Mouse (Mus musculus) stomach, embryonic 14.5 days (tissue): ENCODE data around the gene Mplkip. TPM values are rescaled to one million over a fixed set of nuclear protein-coding genes. Genes with fewer than 3 reads are reported as not detected.

ENCODE experiments used
- ATAC-seq: fragments of 200-750 bp; cut with Nextera tagmentation; 2 replicates; pipeline ENCODE4 v1.8.0; 2017; ENCODE audit warnings: low read depth, moderate TSS enrichment; ENCODE audit not compliant: insufficient number of reproducible peaks, insufficient read depth, low FRiP score
- H3K27ac ChIP-seq: fragments of 300-500 bp; sonication (generic); 2 replicates; pipeline ENCODE4 v1.5.1; 2014; ENCODE audit warnings: mild to moderate bottlenecking, low read length, moderate library complexity, mixed read lengths
- H3K27me3 ChIP-seq: fragments of 300-500 bp; sonication (generic); 2 replicates; pipeline ENCODE4 v1.6.1; 2014; ENCODE audit warnings: low read length, control low read depth, mixed read lengths; ENCODE audit not compliant: control insufficient read depth, insufficient read depth
- H3K36me3 ChIP-seq: fragments of 300-500 bp; sonication (generic); 2 replicates; pipeline ENCODE4 v1.6.1; 2014; ENCODE audit warnings: mild to moderate bottlenecking, control low read depth, low read length, moderate library complexity, mixed read lengths; ENCODE audit not compliant: control insufficient read depth, insufficient read depth
- H3K4me1 ChIP-seq: fragments of 300-500 bp; sonication (generic); 2 replicates; pipeline ENCODE4 v1.6.1; 2014; ENCODE audit warnings: low read length, control low read depth, mixed read lengths; ENCODE audit not compliant: control insufficient read depth, insufficient read depth
- H3K4me2 ChIP-seq: fragments of 300-500 bp; sonication (generic); replicated peaks from 2 replicates; pipeline ENCODE4 v1.6.1; 2014; ENCODE audit warnings: low read depth, low read length, control low read depth
- H3K4me3 ChIP-seq: fragments of 300-500 bp; sonication (generic); 2 replicates; pipeline ENCODE4 v1.5.1; 2014; ENCODE audit warnings: low read depth, low read length, control low read depth
- H3K9ac ChIP-seq: fragments of 300-500 bp; sonication (generic); replicated peaks from 2 replicates; pipeline ENCODE4 v1.6.1; 2014; ENCODE audit warnings: low read depth, mild to moderate bottlenecking, control low read depth, low read length, moderate library complexity, mixed read lengths
- H3K9me3 ChIP-seq: fragments of 300-500 bp; sonication (generic); 2 replicates; pipeline ENCODE4 v1.6.1; 2016; ENCODE audit warnings: low read depth, low read length, control low read depth; ENCODE audit not compliant: control insufficient read depth
- WGBS: fragments of 180-500 bp; shearing (Covaris S2); extraction: QIAGEN DNeasy Blood & Tissue Kit; methylation state at CpG from one replicate; pipeline ENCODE4 v1.1.7; 2014; 5-methylcytosine and 5-hydroxymethylcytosine counted together
- polyA plus RNA-seq: library from polyadenylated mRNA; unstranded; fragments of >200 nt; fragmentation: Nextera tagmentation; extraction: Ambion mirVana; gene quantifications from 2 replicates; pipeline ENCODE4 v1.2.1, GENCODE M21; 2014

Gene Mplkip
- polyA plus RNA-seq, 1 experiment from 2014 or later = 61.0 TPM

DNA sequence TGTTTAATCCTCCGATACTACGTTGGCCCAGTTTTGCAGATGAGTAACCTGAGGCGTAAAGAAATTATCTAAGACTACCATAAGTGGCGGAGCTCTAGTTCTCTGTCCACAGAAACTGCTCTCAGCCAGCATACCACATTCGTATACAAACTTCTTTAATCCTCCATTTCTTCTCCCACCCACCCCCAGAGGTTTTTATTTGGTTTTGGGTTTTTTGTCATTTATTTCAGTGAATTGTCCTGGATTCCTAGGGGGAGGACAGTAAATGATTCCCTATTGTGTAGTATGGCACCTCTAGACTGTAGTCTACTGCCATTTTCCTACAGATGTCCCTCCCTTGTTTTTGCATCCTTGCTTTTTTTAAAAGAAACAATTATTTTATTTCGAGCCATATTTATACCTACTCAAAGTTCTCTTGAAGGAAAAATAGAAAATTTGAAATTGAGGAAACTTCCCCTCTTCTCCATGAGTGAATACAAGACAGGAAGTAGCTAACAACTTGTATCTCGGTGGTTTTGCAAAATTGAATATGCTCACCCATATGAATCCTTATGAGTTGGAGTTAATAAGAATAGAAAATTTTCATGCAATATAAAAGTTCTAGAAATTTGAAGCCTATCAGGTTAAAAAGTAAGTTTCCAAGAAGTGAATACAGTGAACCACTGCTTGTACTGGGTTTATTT, 1.0 kb downstream of the Mplkip start:
- peak overlapping the region; percentile 64 for H3K4me2 ChIP-seq
- H3K9ac ChIP-seq = peak overlapping the region; percentile 87
- 0 out of 2 replicates have a peak, but pooled peaks cover 5% of the 10 kb centered on the region for H3K4me1 ChIP-seq
- H3K4me3 ChIP-seq = peak overlapping the region; percentile 82
- 10% methylated on average over 7 of the region's 7 CpGs for WGBS
- no peak for ATAC-seq
- H3K27ac ChIP-seq = peak overlapping the region; percentile 94
- no peaks in the 10 kb centered on the region for H3K27me3 ChIP-seq
- no peaks in the 10 kb centered on the region; the same call in none of the 2 replicates for H3K36me3 ChIP-seq
- H3K9me3 ChIP-seq = no peaks in the 10 kb centered on the region

GRCm38 (mm10) chr13:17700090-17700715, 5.2 kb downstream of the Mplkip start:
- H3K27me3 ChIP-seq = no peaks in the 10 kb centered on the region
- no peak overlapping the region for H3K4me2 ChIP-seq
- H3K27ac ChIP-seq = no peak overlapping the region
- no peaks in the 10 kb centered on the region for H3K9me3 ChIP-seq
- 88% methylated on average over 3 of the region's 3 CpGs for WGBS
- no peaks in the 10 kb centered on the region; the same call in none of the 2 replicates for H3K36me3 ChIP-seq
- H3K4me3 ChIP-seq = no peak overlapping the region
- H3K9ac ChIP-seq = no peak overlapping the region
- 0 out of 2 replicates have a peak, but pooled peaks cover 3% of the 10 kb centered on the region for H3K4me1 ChIP-seq
- no peak for ATAC-seq

- H3K36me3 ChIP-seq = no peaks in the 10 kb centered on the region; the same call in none of the 2 replicates
Measured at GRCm38 (mm10) chr13:17701322-17701721, 6.3 kb downstream of the Mplkip start.

GRCm38 (mm10) chr13:17702311-17702710, 7.3 kb downstream of the Mplkip start:
- no peak overlapping the region for H3K4me3 ChIP-seq
- no peaks in the 10 kb centered on the region for H3K4me1 ChIP-seq
- H3K9me3 ChIP-seq = no peaks in the 10 kb centered on the region
- H3K4me2 ChIP-seq = no peak overlapping the region
- H3K9ac ChIP-seq = no peak overlapping the region
- no peak overlapping the region for H3K27ac ChIP-seq
- no peaks in the 10 kb centered on the region; the same call in none of the 2 replicates for H3K36me3 ChIP-seq
- H3K27me3 ChIP-seq = no peaks in the 10 kb centered on the region
- no peak for ATAC-seq

More at GRCm38 (mm10) chr13:17701322-17701721, 6.3 kb downstream of the Mplkip start:
- H3K9ac ChIP-seq = no peak overlapping the region
- no peak overlapping the region for H3K4me3 ChIP-seq
- no peaks in the 10 kb centered on the region for H3K9me3 ChIP-seq
- no peak overlapping the region for H3K27ac ChIP-seq
- H3K4me1 ChIP-seq = 0 out of 2 replicates have a peak, but pooled peaks cover 3% of the 10 kb centered on the region
- H3K4me2 ChIP-seq = no peak overlapping the region
- H3K27me3 ChIP-seq = no peaks in the 10 kb centered on the region
- ATAC-seq = no peak

DNA sequence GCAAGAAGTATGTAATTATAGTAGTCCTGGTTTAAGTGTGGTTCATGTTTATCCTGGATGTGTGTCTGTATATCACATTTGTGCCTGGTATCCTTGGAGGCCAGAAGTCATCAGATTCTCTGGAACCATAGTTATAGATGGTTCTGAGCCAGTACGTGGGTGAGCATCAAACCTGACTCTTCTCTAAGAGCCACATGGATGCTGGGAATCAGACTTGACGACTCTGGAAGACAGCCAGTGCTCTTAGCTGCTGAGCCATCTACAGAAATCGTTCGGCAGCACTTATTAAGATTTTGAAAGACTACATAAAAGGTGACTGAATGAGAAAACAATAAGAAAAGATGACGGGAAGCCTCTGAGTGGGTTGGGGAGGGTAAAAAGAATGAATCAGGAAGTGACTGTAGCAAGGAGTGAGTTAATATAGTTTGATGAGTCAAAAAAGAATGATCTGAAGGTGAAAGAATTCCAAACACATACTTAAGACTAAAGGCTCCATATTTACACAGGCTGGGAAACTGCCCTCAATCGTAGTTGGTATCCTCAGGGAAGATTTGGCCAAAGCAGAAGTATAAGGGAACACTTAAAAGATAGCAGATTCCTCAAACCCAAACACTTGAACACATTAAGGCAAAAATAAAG, 10.3 kb downstream of the Mplkip start:
- Histone ChIP-seq H3K27ac (no peak overlapping the region), H3K4me2 (no peak overlapping the region), H3K4me1 (no peaks in the 10 kb centered on the region), H3K27me3 (no peaks in the 10 kb centered on the region), H3K4me3 (no peak overlapping the region), H3K9ac (no peak overlapping the region), H3K9me3 (no peaks in the 10 kb centered on the region), H3K36me3 (no peaks in the 10 kb centered on the region)
- 72% methylated on average over 6 of the region's 6 CpGs for WGBS
- no peak for ATAC-seq

DNA sequence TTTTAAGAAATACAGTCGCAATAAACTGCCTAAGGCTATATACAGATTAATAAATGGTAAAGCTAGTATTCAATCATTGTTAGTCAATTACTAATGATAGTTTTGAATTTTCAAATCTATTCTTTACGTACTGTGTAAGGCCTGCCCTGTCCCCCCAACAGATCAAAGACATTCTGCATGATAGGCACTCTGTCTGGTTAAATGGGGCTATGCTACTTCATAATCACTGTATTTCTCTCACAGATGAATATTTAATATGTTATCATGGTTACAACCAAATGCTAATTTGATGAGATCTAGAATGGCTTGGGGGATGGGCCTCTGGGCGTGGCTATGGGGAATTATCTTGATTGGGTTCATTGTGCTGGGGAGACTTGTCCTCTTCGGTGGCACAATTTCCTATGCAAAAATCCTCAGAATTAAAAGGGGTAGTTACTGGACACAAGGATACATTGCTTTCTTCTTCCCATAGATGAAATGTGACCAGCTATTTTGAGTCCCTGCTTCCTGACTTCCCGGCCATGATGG, 13.9 kb downstream of the Mplkip start:
- Histone ChIP-seq H3K27me3 (no peaks in the 10 kb centered on the region), H3K4me1 (no peaks in the 10 kb centered on the region), H3K36me3 (no peaks in the 10 kb centered on the region), H3K9ac (no peak overlapping the region), H3K4me2 (no peak overlapping the region), H3K27ac (no peak overlapping the region), H3K4me3 (no peak overlapping the region), H3K9me3 (no peaks in the 10 kb centered on the region)
- WGBS = 82% methylated on average over 5 of the region's 5 CpGs
- no peak for ATAC-seq

- no peak overlapping the region for H3K27ac ChIP-seq
- ATAC-seq = no peak
- no peaks in the 10 kb centered on the region for H3K27me3 ChIP-seq
- WGBS = 86% methylated on average over 1 of the region's 1 CpGs
- no peaks in the 10 kb centered on the region for H3K9me3 ChIP-seq
- H3K36me3 ChIP-seq = peaks cover 22% of the 10 kb centered on the region
- H3K9ac ChIP-seq = no peak overlapping the region
- H3K4me1 ChIP-seq = no peaks in the 10 kb centered on the region
- no peak overlapping the region for H3K4me2 ChIP-seq
- H3K4me3 ChIP-seq = no peak overlapping the region
Measured at GRCm38 (mm10) chr13:17717357-17717756, 22.4 kb downstream of the Mplkip start.

GRCm38 (mm10) chr13:17727922-17728321, 32.9 kb downstream of the Mplkip start:
- no peak for ATAC-seq
- 89% methylated on average over 4 of the region's 4 CpGs for WGBS
- Histone ChIP-seq H3K4me2 (no peak overlapping the region), H3K4me1 (no peaks in the 10 kb centered on the region), H3K4me3 (no peak overlapping the region), H3K36me3 (peaks cover 16% of the 10 kb centered on the region), H3K9ac (no peak overlapping the region), H3K27ac (no peak overlapping the region), H3K9me3 (no peaks in the 10 kb centered on the region), H3K27me3 (no peaks in the 10 kb centered on the region)
